Mouse (Mus musculus) c-Kit-positive CD71-negative TER-119-negative erythroid progenitor cells, embryonic 14.5 days (primary cell): Measurements from ENCODE around the gene Nmt1.
A peak's percentile ranks its signal among the peaks of the same experiment; 100 is the strongest.

Experiments used
- DNase-seq: peaks from one replicate; pipeline ENCODE4 v3.0.0-alpha.2; 2013; ENCODE audit warnings: low read depth

The Nmt1 gene

GRCm38 (mm10) chr11:103028176-103028891 lies at the start of gene Nmt1, which contains the start of gene Dcakd:
Gene Nmt1 (plus strand): TSS chr11:103028190.
Gene Dcakd (minus strand): TSS chr11:103028333.
- DNase-seq, result peak; percentile 92

- no peak for DNase-seq
Measured at GRCm38 (mm10) chr11:102981151-102981890, 46.7 kb upstream of the Nmt1 start.

GRCm38 (mm10) chr11:102984086-102984485 lies 43.9 kb upstream of the Nmt1 start:
- no peak for DNase-seq

- DNase-seq, result no peak
Measured at GRCm38 (mm10) chr11:102984615-102985014, 43.4 kb upstream of the Nmt1 start.

GRCm38 (mm10) chr11:102985160-102985559 lies 42.8 kb upstream of the Nmt1 start:
- no peak for DNase-seq

GRCm38 (mm10) chr11:102989641-102990151 lies 38.3 kb upstream of the Nmt1 start:
- DNase-seq, result no peak

- DNase-seq, result peak; percentile 26
Measured at GRCm38 (mm10) chr11:102990152-102990663, 37.8 kb upstream of the Nmt1 start.

GRCm38 (mm10) chr11:102991681-102992080 lies 36.3 kb upstream of the Nmt1 start:
- no peak for DNase-seq

- DNase-seq, result peak; percentile 58
Measured at GRCm38 (mm10) chr11:102992940-102993339, 35.0 kb upstream of the Nmt1 start.

GRCm38 (mm10) chr11:102993420-102994029 lies 34.5 kb upstream of the Nmt1 start:
- DNase-seq, result no peak

- DNase-seq, result no peak
Measured at GRCm38 (mm10) chr11:102994952-102995351, 33.0 kb upstream of the Nmt1 start.

GRCm38 (mm10) chr11:102996385-102996784 lies 31.6 kb upstream of the Nmt1 start:
- no peak for DNase-seq

GRCm38 (mm10) chr11:102996991-102997770 lies 30.8 kb upstream of the Nmt1 start:
- no peak for DNase-seq

GRCm38 (mm10) chr11:102998254-102998576 lies 29.8 kb upstream of the Nmt1 start:
- DNase-seq, result no peak

GRCm38 (mm10) chr11:102998577-102999316 lies 29.2 kb upstream of the Nmt1 start:
- no peak for DNase-seq

GRCm38 (mm10) chr11:102999317-102999970 lies 28.5 kb upstream of the Nmt1 start:
- no peak for DNase-seq

GRCm38 (mm10) chr11:103000111-103000510 lies 27.9 kb upstream of the Nmt1 start:
- DNase-seq, result no peak

GRCm38 (mm10) chr11:103001063-103001462 lies 26.9 kb upstream of the Nmt1 start:
- DNase-seq, result no peak

- no peak for DNase-seq
Measured at GRCm38 (mm10) chr11:103003210-103003609, 24.8 kb upstream of the Nmt1 start.

GRCm38 (mm10) chr11:103004852-103005251 lies 23.1 kb upstream of the Nmt1 start:
- no peak for DNase-seq
